Mouse (Mus musculus) embryonic facial prominence, embryonic 12.5 days (tissue): ENCODE measurements around the gene Hist2h2ab. TPM values are rescaled to one million over a fixed set of nuclear protein-coding genes. Genes with fewer than 3 reads are reported as not detected.
"Not testable (repeated sequence)": the region's sequence is repeated elsewhere in the genome, so short reads cannot be mapped to it uniquely, and the experiment has no call there.

Experiments used
- ATAC-seq: fragments of 200-750 bp; cut with Nextera tagmentation; 2 replicates; pipeline ENCODE4 v1.8.0; 2017; ENCODE audit not compliant: insufficient number of reproducible peaks, insufficient read depth, low FRiP score, low TSS enrichment
- H3K27ac ChIP-seq: fragments of 300-500 bp; sonication (generic); 2 replicates; pipeline ENCODE4 v1.5.1; 2016; ENCODE audit warnings: mild to moderate bottlenecking
- H3K27me3 ChIP-seq: fragments of 300-500 bp; sonication (generic); 2 replicates; pipeline ENCODE4 v1.6.1; 2016; ENCODE audit warnings: mild to moderate bottlenecking, moderate library complexity
- H3K36me3 ChIP-seq: fragments of 300-500 bp; sonication (generic); 2 replicates; pipeline ENCODE4 v1.6.1; 2016; ENCODE audit warnings: mild to moderate bottlenecking
- H3K4me1 ChIP-seq: fragments of 300-500 bp; sonication (generic); 2 replicates; pipeline ENCODE4 v1.6.1; 2016
- H3K4me2 ChIP-seq: fragments of 300-500 bp; sonication (generic); replicated peaks from 2 replicates; pipeline ENCODE4 v1.6.1; 2016; ENCODE audit warnings: mild to moderate bottlenecking, moderate library complexity
- H3K4me3 ChIP-seq: fragments of 300-500 bp; sonication (generic); 2 replicates; pipeline ENCODE4 v1.5.1; 2016; ENCODE audit warnings: mild to moderate bottlenecking
- H3K9ac ChIP-seq: fragments of 300-500 bp; sonication (generic); 2 replicates; pipeline ENCODE4 v1.6.1; 2016; ENCODE audit warnings: mild to moderate bottlenecking, moderate library complexity
- H3K9me3 ChIP-seq: fragments of 300-500 bp; sonication (generic); 2 replicates; pipeline ENCODE4 v1.6.1; 2016; ENCODE audit warnings: mild to moderate bottlenecking, moderate library complexity
- WGBS: fragments of 180-500 bp; shearing (Covaris S2); methylation state at CpG from one replicate; pipeline ENCODE4 v1.1.7; 2016; 5-methylcytosine and 5-hydroxymethylcytosine counted together
- polyA plus RNA-seq: library from polyadenylated mRNA; unstranded; fragments of >200 nt; fragmentation: Nextera tagmentation; extraction: Ambion mirVana; gene quantifications from 2 replicates; pipeline ENCODE4 v1.2.1, GENCODE M21; 2016

Hist2h2ab gene
- polyA plus RNA-seq, 1 experiment from 2014 or later, result 1.6 TPM

- H3K4me3 ChIP-seq, result peak within 1 kb of the TSS; percentile 52
- peaks cover 24% of the 10 kb centered on the region for H3K4me1 ChIP-seq
- H3K36me3 ChIP-seq, result peaks cover 28% of the 10 kb centered on the region
- ATAC-seq, result no peak; the same call in 1 of the 2 replicates
- H3K4me2 ChIP-seq, result peak within 1 kb of the TSS; percentile 83
- no peaks in the 10 kb centered on the region for H3K9me3 ChIP-seq
- under 1% methylated on average over 18 of the region's 23 CpGs for WGBS
- peak within 1 kb of the TSS; percentile 65 for H3K9ac ChIP-seq
- H3K27ac ChIP-seq, result 0 out of 2 replicates have a peak within 1 kb of the TSS, but pooled peaks have one; percentile 17
- no peaks in the 10 kb centered on the region for H3K27me3 ChIP-seq
Observed at GRCm38 (mm10) chr3:96180727-96181477, 38.8 kb upstream of the Hist2h2ab start, which contains the start of gene Sv2a. Sv2a (plus strand) TSS chr3:96181151.

GRCm38 (mm10) chr3:96181510-96182381 is 37.9 kb upstream of the Hist2h2ab start:
- Histone ChIP-seq H3K4me1 (peaks cover 24% of the 10 kb centered on the region), H3K4me3 (peak overlapping the region; percentile 52), H3K27ac (no peak overlapping the region), H3K9ac (peak overlapping the region; percentile 65), H3K4me2 (peak overlapping the region; percentile 83), H3K9me3 (no peaks in the 10 kb centered on the region), H3K36me3 (peaks cover 19% of the 10 kb centered on the region), H3K27me3 (no peaks in the 10 kb centered on the region)
- 26% methylated on average over 12 of the region's 12 CpGs for WGBS
- ATAC-seq, result peak; percentile 68; the same call in 1 of the 2 replicates

- Histone ChIP-seq H3K4me2 (peak overlapping the region; percentile 83), H3K9ac (peak overlapping the region; percentile 12; the same call in 1 of the 2 replicates), H3K27me3 (no peaks in the 10 kb centered on the region), H3K4me3 (peak overlapping the region; percentile 52; the same call in 1 of the 2 replicates), H3K27ac (no peak overlapping the region), H3K36me3 (peaks cover 16% of the 10 kb centered on the region), H3K4me1 (peaks cover 24% of the 10 kb centered on the region), H3K9me3 (no peaks in the 10 kb centered on the region)
- 24% methylated on average over 4 of the region's 4 CpGs for WGBS
- no peak for ATAC-seq
Observed at GRCm38 (mm10) chr3:96182382-96182776, 37.3 kb upstream of the Hist2h2ab start.

GRCm38 (mm10) chr3:96192977-96193376 is 26.7 kb upstream of the Hist2h2ab start:
- Histone ChIP-seq H3K9me3 (no peaks in the 10 kb centered on the region), H3K9ac (no peak overlapping the region), H3K27ac (no peak overlapping the region), H3K27me3 (no peaks in the 10 kb centered on the region), H3K4me3 (no peak overlapping the region), H3K4me1 (peaks cover 11% of the 10 kb centered on the region; the same call in 1 of the 2 replicates), H3K36me3 (no peaks in the 10 kb centered on the region), H3K4me2 (no peak overlapping the region)
- ATAC-seq, result no peak
- 51% methylated on average over 12 of the region's 12 CpGs for WGBS

- Histone ChIP-seq H3K9me3 (no peaks in the 10 kb centered on the region), H3K27me3 (no peaks in the 10 kb centered on the region), H3K4me2 (no peak overlapping the region), H3K4me1 (peaks cover 14% of the 10 kb centered on the region; the same call in 1 of the 2 replicates), H3K9ac (no peak overlapping the region), H3K4me3 (no peak overlapping the region), H3K27ac (no peak overlapping the region), H3K36me3 (no peaks in the 10 kb centered on the region)
- 76% methylated on average over 10 of the region's 10 CpGs for WGBS
- ATAC-seq, result no peak
Observed at GRCm38 (mm10) chr3:96194966-96195365, 24.7 kb upstream of the Hist2h2ab start.

- Histone ChIP-seq H3K27ac (no peak overlapping the region), H3K4me1 (peaks cover 14% of the 10 kb centered on the region; the same call in 1 of the 2 replicates), H3K9ac (no peak overlapping the region), H3K4me3 (no peak overlapping the region), H3K36me3 (no peaks in the 10 kb centered on the region), H3K27me3 (no peaks in the 10 kb centered on the region), H3K9me3 (no peaks in the 10 kb centered on the region), H3K4me2 (no peak overlapping the region)
- 91% methylated on average over 11 of the region's 11 CpGs for WGBS
- no peak for ATAC-seq
Observed at GRCm38 (mm10) chr3:96195616-96196313, 23.9 kb upstream of the Hist2h2ab start.

GRCm38 (mm10) chr3:96196437-96197128 is 23.1 kb upstream of the Hist2h2ab start:
- H3K4me1 ChIP-seq, result peaks cover 14% of the 10 kb centered on the region; the same call in 1 of the 2 replicates
- H3K36me3 ChIP-seq, result no peaks in the 10 kb centered on the region
- H3K4me2 ChIP-seq, result peak overlapping the region; percentile 89
- H3K27me3 ChIP-seq, result no peaks in the 10 kb centered on the region
- peak overlapping the region; percentile 98 for H3K27ac ChIP-seq
- peak overlapping the region; percentile 86 for H3K9ac ChIP-seq
- 20% methylated on average over 27 of the region's 27 CpGs for WGBS
- ATAC-seq, result 0 out of 2 replicates have a peak, but pooled peaks have one; percentile 3
- H3K4me3 ChIP-seq, result peak overlapping the region; percentile 63
- H3K9me3 ChIP-seq, result no peaks in the 10 kb centered on the region

GRCm38 (mm10) chr3:96197129-96197749 is 22.4 kb upstream of the Hist2h2ab start:
- under 1% methylated on average over 50 of the region's 50 CpGs for WGBS
- ATAC-seq, result peak; percentile 90
- peaks cover 14% of the 10 kb centered on the region; the same call in 1 of the 2 replicates for H3K4me1 ChIP-seq

GRCm38 (mm10) chr3:96198181-96198580 is 21.5 kb upstream of the Hist2h2ab start:
- 0 out of 2 replicates have a peak, but pooled peaks have one; percentile 35 for ATAC-seq
- H3K9ac ChIP-seq, result 0 out of 2 replicates have a peak overlapping the region, but pooled peaks have one; percentile 7
- H3K27me3 ChIP-seq, result no peaks in the 10 kb centered on the region
- H3K4me2 ChIP-seq, result peak overlapping the region; percentile 89
- H3K9me3 ChIP-seq, result no peaks in the 10 kb centered on the region
- H3K36me3 ChIP-seq, result no peaks in the 10 kb centered on the region
- H3K27ac ChIP-seq, result 0 out of 2 replicates have a peak overlapping the region, but pooled peaks have one; percentile 46
- peaks cover 14% of the 10 kb centered on the region; the same call in 1 of the 2 replicates for H3K4me1 ChIP-seq
- WGBS, result 6% methylated on average over 6 of the region's 6 CpGs
- peak overlapping the region; percentile 63 for H3K4me3 ChIP-seq

More at GRCm38 (mm10) chr3:96197129-96197749, 22.4 kb upstream of the Hist2h2ab start:
- H3K27ac ChIP-seq, result peak overlapping the region; percentile 98
- H3K4me3 ChIP-seq, result peak overlapping the region; percentile 63
- no peaks in the 10 kb centered on the region for H3K36me3 ChIP-seq
- H3K27me3 ChIP-seq, result no peaks in the 10 kb centered on the region
- H3K9ac ChIP-seq, result peak overlapping the region; percentile 86
- peak overlapping the region; percentile 89 for H3K4me2 ChIP-seq
- H3K9me3 ChIP-seq, result no peaks in the 10 kb centered on the region

GRCm38 (mm10) chr3:96198601-96199251 is 20.9 kb upstream of the Hist2h2ab start:
- H3K27me3 ChIP-seq, H3K9me3 ChIP-seq, ATAC-seq, H3K4me3 ChIP-seq, H3K36me3 ChIP-seq, H3K27ac ChIP-seq, H3K9ac ChIP-seq: not testable (repeated sequence)
- 28% methylated on average over 8 of the region's 8 CpGs for WGBS
- Histone ChIP-seq H3K4me2 (peak overlapping the region; percentile 89), H3K4me1 (peaks cover 14% of the 10 kb centered on the region; the same call in 1 of the 2 replicates)
